ENCODE assay signal across 24 mouse cellular contexts in the genomic region with DNA sequence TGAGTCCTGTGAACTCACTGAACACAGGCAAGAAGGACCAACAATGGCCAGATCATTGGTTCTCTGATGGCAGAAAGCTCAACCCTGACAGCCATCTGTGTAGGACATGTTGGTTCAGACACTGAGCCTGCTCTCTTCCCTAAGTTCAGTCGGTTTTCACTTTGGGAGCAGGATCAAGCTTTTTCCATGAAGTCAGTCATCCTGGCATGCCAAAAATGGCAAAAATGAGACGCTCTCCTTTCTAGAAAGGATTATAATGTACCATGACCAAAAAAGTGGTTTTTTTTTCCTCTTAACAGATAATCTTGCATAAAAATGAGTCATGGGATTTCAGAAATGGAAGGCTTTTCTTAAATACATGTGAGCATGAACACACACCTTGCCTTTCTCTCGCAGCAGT.
DNase-seq lines count a peak whose midpoint lies in the region; ATAC-seq and TF ChIP-seq lines count a peak whose summit lies in the region.
"Had no signal": no experiment of that assay in that cellular context is flagged by ENCODE, and none has a peak within 500 bp of the region (broad histone marks: within the 10 kb centered on the region; RNA-seq: fewer than 3 reads in every experiment).

No protein-coding gene starts in this region.

- ATAC-seq in limb, embryonic 13.5 days (ENCODE audit: low FRiP score, low read depth) = no peak
- ATAC-seq: forebrain, embryonic 16.5 days; hindbrain, postnatal 0 days; liver, embryonic 12.5 days; midbrain, embryonic 13.5 days had no signal

- H3K9me3 ChIP-seq in limb, embryonic 13.5 days = no peaks in the 10 kb centered on the region
- H3K9me3 ChIP-seq: forebrain, embryonic 10.5 days; heart, embryonic 12.5 days; liver, embryonic 12.5 days; midbrain, embryonic 13.5 days had no signal

- no peak for TF ChIP-seq POLR2A in heart, adult 2 months (IDR thresholded peaks at IDR 0.05; ENCODE audit: insufficient read depth, low read depth, low read length)

- peaks cover 25% of the 10 kb centered on the region for H3K36me3 ChIP-seq in heart, adult 2 months (ENCODE audit: control insufficient read depth, insufficient read depth, low read length)
- H3K36me3 ChIP-seq in limb, embryonic 13.5 days = peaks cover 17% of the 10 kb centered on the region

- H3K27ac ChIP-seq in heart, adult 2 months = peak overlapping the region; percentile 5; the same call in 1 of the 2 replicates
- peak overlapping the region; percentile 50; the same call in 1 of the 2 replicates for H3K27ac ChIP-seq in left cerebral cortex, adult 2 months
- H3K27ac ChIP-seq in limb, embryonic 13.5 days = no peak overlapping the region
- H3K27ac ChIP-seq: forebrain, embryonic 10.5 days; hindbrain, postnatal 0 days; liver, embryonic 12.5 days; midbrain, embryonic 13.5 days had no signal

- no peak overlapping the region for H3K4me3 ChIP-seq in heart, adult 2 months
- no peak overlapping the region for H3K4me3 ChIP-seq in left cerebral cortex, adult 2 months
- H3K4me3 ChIP-seq in limb, embryonic 13.5 days = no peak overlapping the region
- H3K4me3 ChIP-seq: forebrain, embryonic 10.5 days; heart, embryonic 12.5 days; liver, embryonic 12.5 days; midbrain, embryonic 13.5 days had no signal

- H3K27me3 ChIP-seq in heart, adult 2 months (ENCODE audit: control insufficient read depth, insufficient read depth, low read length) = no peaks in the 10 kb centered on the region
- H3K27me3 ChIP-seq in limb, embryonic 13.5 days = no peaks in the 10 kb centered on the region
- H3K27me3 ChIP-seq: heart, embryonic 12.5 days; liver, embryonic 12.5 days; midbrain, embryonic 13.5 days had no signal

- H3K79me2 ChIP-seq in heart, adult 2 months (replicated peaks; ENCODE audit: control insufficient read depth, insufficient read depth, low read length) = no peaks in the 10 kb centered on the region

- no peak overlapping the region for H3K9ac ChIP-seq in heart, adult 2 months (ENCODE audit: low read depth, low read length)
- H3K9ac ChIP-seq in limb, embryonic 13.5 days = 0 out of 2 replicates have a peak overlapping the region, but pooled peaks have one; percentile 8
- H3K9ac ChIP-seq: heart, embryonic 12.5 days; liver, embryonic 12.5 days; midbrain, embryonic 13.5 days had no signal

- no peak for DNase-seq in heart, adult 2 months
- no peak for DNase-seq in heart, adult 11 months
- no peak for DNase-seq in left cerebral cortex, adult 2 months (ENCODE audit: extremely low spot score in 1 of 2, low spot score in 2 of 2)
- DNase-seq in left cerebral cortex, postnatal 25 days (ENCODE audit: low spot score in 2 of 2) = no peak
- DNase-seq in Muller cell, postnatal 12 days (ENCODE audit: inconsistent ontology term) = peak; percentile 29
- DNase-seq in layer of hippocampus, adult 9-10 months (ENCODE audit: low spot score) = no peak
- DNase-seq: adrenal gland, postnatal 10 days; cerebellum, adult 18-20 months; cerebellum, postnatal 14 days; heart, postnatal 14 days; kidney, adult 18-20 months; kidney, postnatal 14 days; layer of hippocampus, adult 9-11 months; left cerebral cortex, postnatal 4 days; lung, adult 18-20 months; right cerebral cortex, postnatal 14 days; thymus, postnatal 14 days had no signal

- H3K4me2 ChIP-seq in limb, embryonic 13.5 days (replicated peaks) = no peak overlapping the region
- H3K4me2 ChIP-seq: heart, embryonic 12.5 days; liver, embryonic 12.5 days; midbrain, embryonic 13.5 days had no signal

- no peak for TF ChIP-seq CTCF in heart, adult 2 months (IDR thresholded peaks at IDR 0.05)
- no peak for TF ChIP-seq CTCF in left cerebral cortex, adult 2 months (IDR thresholded peaks at IDR 0.05)

- 73% methylated on average over 3 of the region's 3 CpGs for WGBS in heart, adult 2 months
- 65% methylated on average over 3 of the region's 3 CpGs for WGBS in limb, embryonic 13.5 days

- intact Hi-C loops in heart, adult 2 months (cut with DNase I) = loop anchor here (10.0 kb wide), 1 partner anchor 116 kb away; a partner anchor contains a TSS
- intact Hi-C loops in left cerebral cortex, adult 2 months (cut with DNase I) = no loop called here
- intact Hi-C loops in left cerebral cortex, postnatal 25 days (cut with DNase I) = no loop called here

- TF ChIP-seq EP300 in heart, adult 2 months (IDR thresholded peaks at IDR 0.05; ENCODE audit: insufficient read depth, low read depth, low read length) = no peak

- H3K4me1 ChIP-seq in heart, adult 2 months (ENCODE audit: control insufficient read depth, insufficient read depth, low read length) = peaks cover 14% of the 10 kb centered on the region
- H3K4me1 ChIP-seq in limb, embryonic 13.5 days = peaks cover 51% of the 10 kb centered on the region
- H3K4me1 ChIP-seq: forebrain, embryonic 10.5 days; midbrain, embryonic 13.5 days had no signal
